Mouse (Mus musculus) spleen, adult 2 months (tissue): Measurements from ENCODE around the gene Klk15.
"Not testable (repeated sequence)": the region's sequence is repeated elsewhere in the genome, so short reads cannot be mapped to it uniquely, and the experiment has no call there.

Experiments used
- CTCF ChIP-seq: fragments of 200-500 bp; IDR thresholded peaks from 2 replicates; pipeline ENCODE4 v1.5.1; 2011; ENCODE audit warnings: mild to moderate bottlenecking, inconsistent platforms; ENCODE audit not compliant: insufficient read depth, insufficient read length, insufficient replicate concordance; ENCODE audit errors: extremely low read depth
- POLR2A ChIP-seq: fragments of 200-500 bp; IDR thresholded peaks from 2 replicates; pipeline ENCODE4 v1.6.1; 2011; ENCODE audit warnings: low read depth, low read length, inconsistent platforms

DNA sequence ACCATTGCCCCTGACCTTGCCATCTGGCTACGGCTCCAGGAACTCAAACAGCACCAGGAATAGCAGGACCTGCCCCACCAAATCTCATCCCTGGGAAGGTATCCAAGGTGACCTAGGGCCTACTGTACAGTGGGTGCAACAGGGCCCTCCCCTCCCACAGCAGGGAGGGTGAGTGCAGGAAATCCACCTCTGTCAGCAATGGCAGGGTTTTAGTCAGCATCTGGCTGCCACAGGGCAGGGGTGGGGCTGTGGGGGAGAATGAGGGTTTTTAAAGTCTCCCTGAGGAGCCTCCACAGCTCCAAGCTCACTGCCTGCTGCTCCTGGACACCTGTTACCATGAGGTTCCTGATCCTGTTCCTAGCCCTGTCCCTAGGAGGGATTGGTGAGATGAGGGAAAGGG is 42.2 kb downstream of the Klk15 start, which contains the start of gene Klk1b9:
- not testable (repeated sequence) for TF ChIP-seq POLR2A, CTCF
